Mouse (Mus musculus): Measurements from ENCODE around the gene Tmem59l. TPM values are rescaled to one million over a fixed set of nuclear protein-coding genes. Genes with fewer than 3 reads are reported as not detected.
A peak's percentile ranks its signal among the peaks of the same experiment; 100 is the strongest.
"Not testable (repeated sequence)": the region's sequence is repeated elsewhere in the genome, so short reads cannot be mapped to it uniquely, and the experiment has no call there.

Tmem59l gene
- total RNA-seq (2022), result not detected

DNA sequence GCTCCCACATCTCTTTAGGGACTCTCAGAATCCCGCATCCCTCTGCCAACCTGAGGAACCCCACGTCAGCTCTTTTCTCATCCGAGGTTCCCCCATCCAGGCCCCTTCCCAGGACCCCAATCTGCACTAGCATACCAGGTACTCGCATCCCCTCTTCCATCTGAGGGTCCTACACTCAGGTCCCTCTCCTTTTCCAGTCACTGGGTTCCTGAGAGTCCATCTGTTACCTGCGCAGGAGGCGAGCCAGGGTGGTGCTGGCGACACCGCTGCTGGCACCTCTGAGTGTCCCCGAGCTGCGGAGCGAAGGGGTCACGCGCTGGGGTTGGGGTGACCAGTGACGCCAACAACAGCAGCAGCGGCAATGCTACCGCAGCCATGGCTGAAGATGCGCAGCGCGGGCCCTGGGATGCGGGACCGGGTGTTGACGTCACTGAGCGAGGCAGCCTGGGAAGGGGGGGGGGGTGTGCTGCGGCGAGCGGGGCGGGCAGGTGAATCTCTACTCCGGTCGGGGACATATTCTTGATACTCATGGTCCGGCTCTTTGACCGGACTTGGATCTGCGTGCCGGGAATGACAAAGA lies at the start of gene Tmem59l:
TSS of gene Tmem59l (minus strand) at position 418 of the 580 bp plus-strand sequence.
- DNase-seq (ENCODE audit: low spot score in 2 of 2), result no peak

DNA sequence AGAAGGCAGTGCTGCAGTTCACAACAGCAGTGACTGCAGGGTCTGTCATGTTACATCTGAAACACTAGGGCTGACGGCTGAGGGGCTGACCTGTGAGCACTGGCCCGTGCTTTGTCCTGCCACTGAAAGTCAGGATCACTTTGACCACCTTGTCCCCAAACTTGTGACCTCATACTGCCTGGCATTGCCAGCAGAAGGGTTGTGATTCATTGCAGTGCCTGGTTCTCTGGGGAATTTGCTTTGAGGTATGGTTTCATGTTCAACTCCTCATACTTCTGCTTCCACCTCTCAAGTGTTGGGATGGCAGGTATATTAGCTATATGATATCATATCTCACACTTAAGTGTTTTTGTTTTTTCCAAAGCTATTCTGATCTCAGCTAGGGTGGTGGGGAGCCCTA lies 48.5 kb upstream of the Tmem59l start:
- DNase-seq (ENCODE audit: low spot score in 2 of 2), result no peak

DNA sequence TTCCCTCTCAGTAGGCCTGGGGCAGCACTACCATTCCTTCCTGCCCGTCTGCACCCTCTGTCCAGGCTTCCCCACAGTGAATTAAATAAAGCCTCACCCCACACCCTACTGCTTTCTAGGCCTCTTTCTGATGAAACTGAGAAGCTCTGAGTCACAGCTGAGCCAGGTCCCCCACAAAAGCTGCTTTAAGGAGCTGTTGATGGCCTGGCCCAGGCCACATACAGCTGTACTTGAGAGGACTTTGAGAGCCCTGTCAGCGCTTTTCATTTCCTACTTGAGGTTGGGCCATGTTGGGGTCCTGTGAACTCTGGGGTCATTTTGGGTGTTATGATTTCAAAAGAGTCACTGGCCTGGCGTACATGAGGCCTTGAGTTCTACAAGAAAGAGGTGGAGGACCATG lies 48.1 kb upstream of the Tmem59l start:
- DNase-seq (ENCODE audit: low spot score in 2 of 2), result no peak

DNA sequence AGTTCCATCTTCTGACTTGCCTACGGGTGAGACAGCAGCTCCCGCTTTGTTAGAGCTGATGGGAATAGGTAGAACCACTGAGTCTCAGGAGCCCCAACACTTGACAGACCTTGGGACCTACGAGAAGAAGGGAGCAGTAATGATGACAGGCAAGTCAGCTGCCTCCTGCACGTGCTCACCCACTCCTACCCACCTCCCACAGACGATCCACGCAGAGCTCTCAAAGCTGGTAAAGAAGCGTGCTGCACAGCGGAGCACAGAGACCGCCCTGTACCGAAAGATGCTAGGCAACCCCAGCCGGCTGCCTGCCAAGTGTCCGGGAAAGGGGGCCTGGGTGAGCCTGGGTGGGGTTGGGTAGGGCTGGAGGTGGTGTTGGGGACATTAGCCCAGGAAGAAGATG lies 47.1 kb upstream of the Tmem59l start:
- DNase-seq (ENCODE audit: low spot score in 2 of 2), result no peak

DNA sequence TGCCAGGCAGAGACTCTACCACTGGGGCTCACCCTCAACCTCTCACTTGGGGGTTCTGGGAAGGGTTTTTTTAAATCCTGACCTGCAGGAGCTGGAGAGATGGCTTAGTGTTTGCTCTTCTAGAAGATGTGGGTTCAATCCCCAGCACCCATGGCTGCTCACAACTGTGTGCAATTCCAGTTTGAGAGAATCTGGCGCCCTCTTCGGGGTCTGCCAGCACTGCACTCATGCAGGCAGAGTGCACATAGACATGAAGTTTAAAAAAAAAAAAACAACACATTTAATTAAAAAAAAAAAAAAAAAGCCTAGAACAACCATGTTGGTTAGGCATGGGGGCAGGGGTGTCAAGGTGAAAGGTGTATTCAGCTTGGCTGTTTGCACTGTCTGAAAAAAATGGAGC lies 43.2 kb upstream of the Tmem59l start:
- no peak for DNase-seq (ENCODE audit: low spot score in 2 of 2)

DNA sequence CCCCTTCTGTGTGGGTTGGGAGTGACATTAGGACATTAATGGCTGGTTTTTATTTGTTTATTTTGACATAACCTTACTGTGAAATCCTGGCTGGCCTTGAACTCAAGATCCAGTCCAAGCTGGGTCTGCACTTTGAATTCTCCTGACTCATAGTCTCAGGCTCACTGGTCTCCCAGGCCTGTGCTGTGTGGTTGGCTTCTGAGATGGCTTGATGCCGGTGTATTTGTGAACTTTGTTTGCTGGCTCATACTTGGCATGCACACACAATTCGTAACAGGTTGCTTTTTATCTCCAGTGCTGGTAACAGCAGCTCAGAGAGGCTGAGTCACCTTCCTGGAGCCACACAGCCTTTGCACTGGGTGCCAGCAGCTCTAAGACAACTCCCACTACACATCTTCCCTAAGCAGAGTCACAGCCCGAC lies 42.6 kb upstream of the Tmem59l start:
- no peak for DNase-seq (ENCODE audit: low spot score in 2 of 2)

DNA sequence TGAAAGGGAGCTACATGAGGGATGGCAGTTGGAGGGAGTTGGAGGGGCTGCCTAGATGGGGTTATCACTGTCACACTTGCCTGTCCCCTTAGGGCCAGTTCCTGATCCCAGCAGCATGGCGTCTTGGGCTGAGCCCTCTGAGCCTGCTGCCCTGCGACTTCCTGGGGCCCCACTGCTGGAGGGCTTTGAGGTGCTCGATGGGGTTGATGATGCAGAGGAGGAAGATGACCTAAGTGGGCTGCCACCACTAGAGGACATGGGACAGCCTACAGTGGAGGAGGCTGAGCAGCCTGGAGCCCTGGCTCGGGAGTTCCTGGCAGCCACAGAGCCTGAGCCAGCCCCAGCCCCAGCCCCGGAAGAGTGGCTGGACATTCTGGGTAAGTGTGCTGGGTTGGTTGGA lies 42.1 kb upstream of the Tmem59l start:
- DNase-seq (ENCODE audit: low spot score in 2 of 2), result no peak

DNA sequence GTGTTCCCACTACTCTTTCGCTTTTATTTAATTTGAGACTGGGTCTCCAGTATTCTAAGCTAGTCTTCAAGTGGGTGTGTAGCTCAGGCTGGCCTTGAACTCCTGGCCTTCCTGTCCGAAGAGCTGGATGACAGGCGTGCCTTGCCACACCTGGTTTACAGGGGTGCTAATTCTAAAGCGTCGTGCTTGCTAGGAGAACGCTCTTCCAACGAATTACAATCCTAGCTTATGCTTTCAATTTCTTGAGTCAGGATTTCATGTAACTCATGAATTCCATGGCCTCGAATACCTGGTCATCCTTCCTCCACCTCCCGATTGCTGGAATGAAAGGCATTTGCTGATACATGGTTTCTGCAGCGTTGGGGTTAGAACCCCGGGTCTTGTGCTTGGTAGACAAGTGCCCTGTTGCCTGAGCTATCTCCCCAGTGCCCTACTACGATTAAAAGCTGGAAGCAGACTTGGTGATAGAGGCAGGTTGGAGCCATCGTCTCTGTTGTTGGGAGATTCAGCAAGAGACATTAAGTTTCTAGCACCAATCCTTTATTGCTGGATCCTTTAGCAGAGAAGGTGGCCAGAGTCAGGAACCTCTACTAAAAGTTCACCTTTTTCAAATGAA lies 41.1 kb upstream of the Tmem59l start:
- DNase-seq (ENCODE audit: low spot score in 2 of 2), result no peak

DNA sequence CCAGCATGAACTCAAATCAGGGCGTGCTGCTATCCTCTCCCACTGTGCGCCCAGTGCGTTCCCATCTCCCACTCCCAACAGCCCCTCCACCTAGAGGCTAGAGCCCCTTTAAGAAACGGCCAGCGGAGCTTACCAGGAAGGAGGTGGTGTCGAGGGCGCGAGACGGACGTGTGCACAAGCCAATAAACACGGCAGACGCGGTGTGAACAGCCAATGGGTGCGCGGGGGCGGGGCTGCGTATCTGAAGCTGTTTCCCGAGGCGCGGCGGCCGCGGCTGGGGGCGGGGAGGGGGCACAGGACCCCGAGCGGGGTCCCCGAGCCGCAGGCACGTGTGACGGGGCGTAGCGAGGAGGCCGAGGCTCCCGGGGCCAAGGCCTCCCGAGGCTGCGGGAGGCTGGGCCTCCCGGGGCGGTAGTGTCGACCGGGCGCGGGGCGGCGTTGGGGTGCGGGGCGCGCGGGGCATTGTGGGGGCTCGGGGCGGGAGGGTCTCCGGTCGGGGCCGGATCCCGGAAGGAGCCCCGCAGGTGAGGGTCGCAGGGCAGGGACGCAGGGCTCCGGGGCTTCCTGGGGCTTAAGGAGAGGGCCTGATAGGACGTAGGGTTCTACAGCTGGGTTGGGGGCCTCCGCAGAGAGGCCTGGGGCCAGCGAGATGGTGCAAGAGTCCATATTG lies 40.5 kb upstream of the Tmem59l start, which contains the start of the genes Fkbp8 and Kxd1:
TSS of gene Fkbp8 (plus strand) at position 213 of the 670 bp plus-strand sequence.
TSS of gene Kxd1 (minus strand) at position 445 of the 670 bp plus-strand sequence.
- DNase-seq (ENCODE audit: low spot score in 2 of 2), result peak; percentile 96 to 99

DNA sequence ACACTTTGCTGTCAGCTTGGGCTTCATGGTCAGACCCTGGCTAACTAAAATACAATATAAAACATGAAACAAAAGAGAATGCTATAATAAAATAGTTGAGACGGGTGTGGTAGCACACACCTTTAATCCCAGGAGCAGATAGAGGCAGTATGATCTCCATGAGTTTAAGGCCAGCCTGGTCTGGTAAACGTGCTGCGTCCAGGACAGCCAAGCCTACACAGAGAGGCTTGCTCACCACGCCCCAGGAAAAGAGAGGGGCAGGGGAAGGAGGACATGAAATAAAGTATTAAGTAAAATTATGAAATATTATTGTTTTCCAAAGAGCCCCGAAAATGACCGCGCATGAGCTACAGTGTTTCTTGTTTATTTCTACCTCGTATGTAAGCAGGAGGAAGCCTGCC lies 40.0 kb upstream of the Tmem59l start:
- no peak for DNase-seq (ENCODE audit: low spot score in 2 of 2)

DNA sequence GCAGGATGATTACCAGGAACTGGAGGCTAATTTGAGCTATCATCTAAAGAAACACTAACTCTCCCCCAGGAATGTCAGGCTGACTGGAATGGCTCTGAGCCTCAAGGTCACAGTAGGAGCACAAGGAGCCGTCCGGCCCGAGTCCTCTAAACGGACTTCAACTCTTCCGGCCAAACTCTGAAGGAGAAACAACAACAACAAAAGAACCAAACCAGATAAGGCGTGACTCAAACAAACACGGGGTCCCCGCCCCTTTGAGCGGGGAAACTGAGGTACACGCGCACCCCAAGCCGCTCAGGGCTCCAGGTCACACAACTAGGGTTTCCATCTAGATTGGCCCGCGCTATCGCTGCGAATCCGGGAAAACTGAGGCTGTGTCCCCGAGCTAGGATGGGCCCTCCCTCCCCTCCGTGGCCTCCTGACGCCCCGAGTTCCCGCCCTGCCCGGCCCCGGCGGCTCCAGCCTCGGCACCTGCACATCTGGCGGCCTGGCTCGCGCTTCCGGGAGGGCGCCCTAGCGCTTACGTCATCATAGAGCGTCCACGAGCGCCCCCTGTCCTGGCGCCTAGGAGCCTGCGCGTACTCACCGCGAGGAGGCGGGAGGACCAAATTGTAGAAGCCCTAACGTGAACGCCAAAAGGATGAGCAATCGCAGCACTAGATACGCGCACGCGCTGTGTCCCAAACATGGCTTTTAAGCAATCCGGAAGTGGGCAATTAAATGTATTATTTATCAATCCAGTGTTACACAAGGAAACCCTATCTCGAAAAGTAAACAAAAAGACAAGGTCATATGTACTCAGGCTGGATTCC lies 35.6 kb upstream of the Tmem59l start:
- DNase-seq (ENCODE audit: low spot score in 2 of 2), result peak; percentile 93 to 96

DNA sequence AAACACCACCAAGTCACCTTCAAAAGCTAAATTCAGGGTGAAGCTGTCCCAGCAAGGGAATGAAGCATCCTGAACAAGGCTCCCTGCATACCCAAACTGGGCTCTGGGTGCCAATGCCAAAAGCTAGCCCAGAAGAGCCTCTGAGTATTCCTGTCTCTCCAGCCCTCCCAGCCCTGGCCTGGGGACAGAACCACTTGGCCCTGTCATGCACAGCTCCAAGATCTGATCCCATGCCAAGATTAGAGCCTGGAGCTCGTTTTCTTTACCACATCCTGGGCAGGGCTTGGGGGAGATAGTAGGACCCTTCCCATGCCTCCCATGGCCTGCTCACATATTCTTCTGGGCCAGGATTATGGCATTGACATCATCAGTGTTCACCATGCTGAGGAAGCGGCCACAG lies 32.4 kb upstream of the Tmem59l start:
- DNase-seq (ENCODE audit: low spot score in 2 of 2), result no peak

DNA sequence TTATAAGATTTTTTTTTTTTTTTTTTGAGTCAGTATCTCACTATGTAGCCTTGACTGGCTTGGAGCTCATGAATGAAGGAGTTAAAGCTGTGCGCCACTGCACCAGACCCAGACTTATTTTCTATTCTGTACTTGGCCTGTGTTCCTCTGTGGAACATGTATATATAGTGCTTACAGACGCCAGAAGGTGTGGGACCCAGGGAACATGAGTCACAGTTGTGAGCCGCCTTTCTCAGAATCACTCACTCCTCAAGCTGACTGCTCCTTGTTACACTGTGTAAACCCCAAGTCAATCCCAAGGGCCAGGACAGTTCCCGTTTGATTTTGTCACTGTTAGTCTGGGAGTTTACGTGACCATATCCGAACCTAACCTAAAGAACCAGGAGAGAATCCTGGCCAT lies 31.9 kb upstream of the Tmem59l start:
- DNase-seq (ENCODE audit: low spot score in 2 of 2), result no peak

DNA sequence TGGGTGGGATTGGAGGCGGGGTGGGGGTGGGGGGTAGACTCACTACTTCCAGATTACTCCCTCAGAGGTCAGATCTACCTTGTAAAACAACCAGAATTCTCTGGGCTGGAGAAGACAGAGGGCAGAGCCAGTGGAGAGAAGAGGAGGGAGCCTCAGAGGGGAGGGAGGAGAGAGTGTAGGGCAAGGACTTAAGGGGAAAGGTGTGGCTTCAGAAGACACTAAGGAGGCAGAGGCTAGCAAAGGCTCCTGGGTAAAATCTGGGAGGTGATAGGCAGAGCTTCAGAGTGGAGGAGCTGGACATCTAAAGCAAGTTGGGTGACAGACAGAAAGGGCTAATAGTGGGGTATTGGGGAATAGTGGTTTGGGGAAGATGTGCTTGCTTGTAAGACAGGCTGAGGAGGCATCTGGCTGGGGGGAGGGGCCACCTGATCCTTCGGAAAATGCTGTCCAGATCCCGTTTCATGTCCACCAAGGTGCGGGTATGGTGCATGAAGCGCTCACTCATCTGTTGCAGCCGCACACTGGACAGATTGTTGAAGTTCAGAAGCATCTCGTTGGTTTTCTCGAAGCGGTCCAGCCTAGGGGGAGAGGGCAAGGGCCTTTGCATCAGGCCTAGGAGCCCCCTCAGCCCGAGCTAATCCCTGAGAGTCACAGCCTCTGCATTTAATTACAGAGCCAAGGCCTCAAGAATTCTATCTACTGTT lies 30.9 kb upstream of the Tmem59l start:
- DNase-seq (ENCODE audit: low spot score in 2 of 2), result no peak

DNA sequence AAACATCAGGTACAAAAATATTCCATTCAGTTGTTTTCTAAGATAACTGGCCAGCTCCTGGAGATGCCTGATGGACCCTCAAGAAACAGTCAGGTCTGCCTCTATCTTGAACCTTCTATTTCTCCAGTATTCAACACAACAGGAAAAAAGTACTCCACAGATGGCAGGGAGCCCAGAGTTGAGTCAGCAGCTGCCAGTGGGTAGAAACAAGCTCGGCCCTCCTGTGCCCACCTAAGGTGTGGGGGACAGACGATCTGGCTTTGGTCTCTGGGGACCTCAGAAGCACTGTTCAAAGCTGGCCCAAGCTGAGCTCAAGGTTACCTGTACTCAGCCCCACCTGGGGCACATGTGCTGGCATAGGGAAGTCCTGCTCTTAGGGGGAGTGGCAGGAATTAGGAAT lies 26.3 kb upstream of the Tmem59l start:
- DNase-seq (ENCODE audit: low spot score in 2 of 2), result no peak

DNA sequence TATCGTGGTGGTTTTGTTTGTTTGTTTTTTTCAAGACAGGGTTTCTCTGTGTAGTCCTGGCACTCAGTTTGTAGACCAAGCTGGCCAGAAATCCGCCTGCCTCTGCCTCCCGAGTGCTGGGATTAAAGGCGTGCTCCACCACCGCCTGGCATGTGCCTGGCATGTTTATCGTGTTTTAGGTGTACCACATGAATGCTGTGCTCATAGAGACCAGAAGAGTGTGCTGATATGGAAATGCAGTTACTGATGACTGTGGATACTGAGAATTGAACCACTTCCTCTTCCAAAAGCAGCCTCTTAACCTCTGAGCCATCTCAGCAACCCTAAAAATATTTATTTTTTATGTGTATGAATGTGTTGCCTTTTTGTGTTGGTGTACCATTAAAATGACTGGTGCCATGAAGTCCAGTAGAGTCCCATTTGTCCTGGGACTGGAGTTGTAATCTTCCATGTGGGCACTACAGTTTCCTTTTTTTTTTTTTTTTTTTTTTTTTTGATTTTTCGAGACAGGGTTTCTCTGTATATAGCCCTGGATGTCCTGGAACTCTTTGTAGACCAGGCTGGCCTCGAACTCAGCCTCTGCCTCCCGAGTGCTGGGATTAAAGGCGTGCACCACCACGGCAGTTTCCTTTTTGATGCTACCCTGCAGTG lies 25.2 kb upstream of the Tmem59l start:
- DNase-seq (ENCODE audit: low spot score in 2 of 2), result no peak

DNA sequence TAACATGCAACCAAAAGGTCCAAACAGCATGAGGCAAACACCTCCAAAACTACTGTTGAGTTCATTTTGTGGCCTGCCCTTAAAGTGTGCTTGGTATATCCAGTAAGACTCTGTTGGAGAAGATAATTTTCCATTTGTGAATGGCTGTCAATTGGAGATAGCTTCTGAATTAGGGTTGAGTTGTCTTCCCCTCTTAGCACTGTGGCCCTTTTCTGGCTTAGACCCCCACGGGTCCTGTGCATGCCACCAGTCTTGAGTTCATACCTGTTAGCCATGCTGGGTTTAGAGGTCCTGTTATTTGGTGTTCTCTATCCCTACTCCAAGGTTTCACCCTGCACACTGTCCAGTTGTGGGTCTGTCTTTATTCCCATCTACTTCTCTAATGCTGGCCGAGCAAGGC lies 24.6 kb upstream of the Tmem59l start:
- DNase-seq (ENCODE audit: low spot score in 2 of 2), result no peak

DNA sequence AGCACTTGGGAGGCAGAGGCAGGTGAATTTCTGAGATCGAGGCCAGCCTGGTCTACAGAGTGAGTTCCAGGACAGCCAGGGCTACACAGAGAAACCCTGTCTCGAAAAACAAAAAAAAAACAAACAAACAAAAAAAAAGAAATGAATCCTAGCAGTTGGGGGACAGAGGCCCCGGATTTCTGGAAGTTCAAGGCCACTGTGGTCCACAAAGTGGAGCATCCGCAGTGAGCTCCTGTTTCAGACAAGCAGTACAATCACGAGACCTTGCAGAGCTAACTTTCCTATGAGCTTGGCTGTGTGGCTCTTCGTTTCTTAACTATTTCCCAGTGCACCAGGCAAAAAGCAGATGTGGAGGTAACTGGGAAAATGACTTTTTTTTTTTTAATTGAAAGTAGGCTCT lies 24.0 kb upstream of the Tmem59l start:
- not testable (repeated sequence) for DNase-seq (ENCODE audit: low spot score in 2 of 2)

DNA sequence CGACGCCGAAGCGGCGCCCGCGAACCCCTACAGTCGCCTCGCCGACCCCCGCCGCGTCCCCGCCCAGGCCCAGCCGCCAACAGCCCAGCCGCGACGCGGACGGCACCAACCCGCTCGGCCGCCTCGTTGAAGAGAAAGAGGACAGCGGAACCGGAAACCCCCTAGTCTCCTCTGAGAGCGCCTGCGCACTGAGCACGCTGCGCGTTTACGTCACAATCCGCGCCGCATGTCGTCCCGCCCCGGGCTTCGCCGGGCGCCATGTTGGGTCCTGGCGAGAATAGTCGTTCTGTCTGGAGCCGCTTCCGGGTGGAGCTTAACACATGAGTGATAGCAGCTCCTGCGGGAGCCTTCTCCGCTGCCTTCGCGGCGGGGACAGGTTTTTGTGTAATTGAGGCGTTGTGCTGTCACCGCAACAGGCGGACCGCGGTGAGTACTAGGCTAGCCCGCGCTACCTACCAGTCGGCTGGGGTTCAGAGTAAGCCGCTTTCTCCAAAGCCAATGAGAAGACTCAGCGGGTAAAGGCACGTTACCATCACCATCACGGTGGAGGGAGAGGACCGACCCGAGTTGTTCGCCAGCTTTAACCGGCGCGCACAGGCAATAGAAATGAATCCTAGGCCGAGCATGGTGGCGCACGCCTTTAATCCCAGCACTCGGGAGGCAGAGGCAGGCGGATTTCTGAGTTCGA lies 23.2 kb upstream of the Tmem59l start, which contains the start of gene Uba52:
TSS of gene Uba52 (minus strand) at position 574 of the 688 bp plus-strand sequence.
- peak; percentile 93 to 95 for DNase-seq (ENCODE audit: low spot score in 2 of 2)

DNA sequence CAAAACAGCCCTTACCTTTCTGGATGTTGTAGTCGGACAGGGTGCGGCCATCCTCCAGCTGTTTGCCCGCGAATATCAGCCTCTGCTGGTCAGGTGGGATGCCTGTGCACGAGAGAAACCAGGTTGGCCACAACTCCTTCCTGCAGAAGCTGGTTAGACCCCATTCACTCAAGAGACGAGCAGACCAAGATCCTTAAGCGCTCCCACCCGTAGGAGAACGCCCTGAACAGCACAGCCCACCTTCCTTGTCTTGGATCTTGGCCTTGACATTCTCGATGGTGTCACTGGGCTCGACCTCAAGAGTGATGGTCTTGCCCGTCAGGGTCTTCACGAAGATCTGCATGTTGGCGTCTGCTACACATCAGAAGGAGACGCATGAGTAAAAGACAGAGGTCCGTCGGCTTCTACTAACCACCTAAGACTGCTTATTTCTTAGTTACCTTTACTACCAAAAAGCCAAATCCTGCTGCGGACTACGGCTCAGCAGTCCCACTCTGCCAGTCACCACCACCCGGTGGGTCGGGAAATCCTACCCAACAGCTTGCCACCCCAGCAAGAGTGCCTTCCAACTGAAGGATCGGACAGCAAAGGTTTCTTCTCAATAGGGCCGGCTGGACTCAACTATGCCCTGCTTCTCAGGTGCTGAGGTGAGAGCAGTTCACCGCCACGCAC lies 22.3 kb upstream of the Tmem59l start:
- DNase-seq (ENCODE audit: low spot score in 2 of 2), result no peak
